Mouse (Mus musculus) stomach, postnatal 0 days (tissue): Measurements from ENCODE around the gene Acat2. TPM values are rescaled to one million over a fixed set of nuclear protein-coding genes. Genes with fewer than 3 reads are reported as not detected.
A peak's percentile ranks its signal among the peaks of the same experiment; 100 is the strongest.
"Not testable (repeated sequence)": the region's sequence is repeated elsewhere in the genome, so short reads cannot be mapped to it uniquely, and the experiment has no call there.

Experiments used
- ATAC-seq: fragments of 200-750 bp; cut with Nextera tagmentation; 2 replicates; pipeline ENCODE4 v1.8.0; 2017; ENCODE audit not compliant: low FRiP score, low TSS enrichment
- DNase-seq: peaks from one replicate; pipeline ENCODE4 v3.0.0-alpha.2; 2016; ENCODE audit warnings: low spot score
- H3K27ac ChIP-seq: fragments of 300-500 bp; sonication (generic); replicated peaks from 2 replicates; pipeline ENCODE4 v1.5.1; 2014; ENCODE audit warnings: mild to moderate bottlenecking, control low read depth
- H3K27me3 ChIP-seq: fragments of 300-500 bp; sonication (generic); 2 replicates; pipeline ENCODE4 v1.6.1; 2014; ENCODE audit warnings: low read length; ENCODE audit not compliant: control insufficient read depth, insufficient read depth
- H3K36me3 ChIP-seq: fragments of 300-500 bp; sonication (generic); 2 replicates; pipeline ENCODE4 v1.6.1; 2014; ENCODE audit warnings: low read length, mixed read lengths; ENCODE audit not compliant: control insufficient read depth, insufficient read depth
- H3K4me1 ChIP-seq: fragments of 300-500 bp; sonication (generic); replicated peaks from 2 replicates; pipeline ENCODE4 v1.6.1; 2014; ENCODE audit warnings: antibody characterized with exemption; ENCODE audit not compliant: control insufficient read depth, insufficient read depth
- H3K4me2 ChIP-seq: fragments of 300-500 bp; sonication (generic); replicated peaks from 2 replicates; pipeline ENCODE4 v1.6.1; 2014; ENCODE audit warnings: low read depth, mild to moderate bottlenecking, control low read depth, moderate library complexity
- H3K4me3 ChIP-seq: fragments of 300-500 bp; sonication (generic); 2 replicates; pipeline ENCODE4 v1.5.1; 2014; ENCODE audit warnings: low read depth, low read length, control low read depth
- H3K9ac ChIP-seq: fragments of 300-500 bp; sonication (generic); 2 replicates; pipeline ENCODE4 v1.6.1; 2014; ENCODE audit warnings: mild to moderate bottlenecking, low read length, control low read depth, mixed read lengths
- H3K9me3 ChIP-seq: fragments of 300-500 bp; sonication (generic); 2 replicates; pipeline ENCODE4 v1.6.1; 2016; ENCODE audit warnings: low read length; ENCODE audit not compliant: control insufficient read depth
- CTCF ChIP-seq: IDR thresholded peaks from 2 replicates; pipeline ENCODE4 v1.5.1; 2016; ENCODE audit warnings: antibody characterized with exemption, low read depth, mild to moderate bottlenecking, moderate library complexity
- EP300 ChIP-seq: optimal IDR thresholded peaks from 2 replicates; pipeline ENCODE3; 2016; ENCODE audit warnings: antibody characterized with exemption
- WGBS: fragments of 180-500 bp; shearing (Covaris S2); extraction: QIAGEN DNeasy Blood & Tissue Kit; methylation state at CpG from one replicate; pipeline ENCODE4 v1.1.7; 2014; 5-methylcytosine and 5-hydroxymethylcytosine counted together
- polyA plus RNA-seq: library from polyadenylated mRNA; unstranded; fragments of >200 nt; fragmentation: Nextera tagmentation; extraction: Ambion mirVana; gene quantifications from 2 replicates; pipeline ENCODE4 v1.2.1, GENCODE M21; 2015

Gene Acat2
- polyA plus RNA-seq, 1 experiment from 2014 or later: 76.0 TPM

- H3K9me3 ChIP-seq, H3K9ac ChIP-seq, H3K4me2 ChIP-seq, H3K4me3 ChIP-seq, H3K27ac ChIP-seq, ATAC-seq, H3K27me3 ChIP-seq, DNase-seq, H3K36me3 ChIP-seq, H3K4me1 ChIP-seq: not testable (repeated sequence)
- TF ChIP-seq CTCF: peak; percentile 22; the same call in 1 of the 2 replicates
- WGBS: 93% methylated on average over 5 of the region's 5 CpGs
These were observed 41.7 kb upstream of the Acat2 start for GRCm38 (mm10) chr17:13002243-13002642.

GRCm38 (mm10) chr17:12999069-12999468 is 38.5 kb upstream of the Acat2 start:
- DNase-seq (no peak), ATAC-seq (no peak)
- Histone ChIP-seq H3K27me3 (no peaks in the 10 kb centered on the region), H3K4me2 (no peak overlapping the region), H3K36me3 (no peaks in the 10 kb centered on the region), H3K4me3 (no peak overlapping the region), H3K9me3 (no peaks in the 10 kb centered on the region), H3K27ac (no peak overlapping the region), H3K4me1 (no peaks in the 10 kb centered on the region), H3K9ac (no peak overlapping the region)
- no peak for TF ChIP-seq CTCF
- TF ChIP-seq EP300: no peak
- WGBS: 75% methylated on average over 6 of the region's 6 CpGs

GRCm38 (mm10) chr17:12997890-12998289 is 37.3 kb upstream of the Acat2 start:
- Histone ChIP-seq H3K27ac (no peak overlapping the region), H3K27me3 (no peaks in the 10 kb centered on the region), H3K4me1 (no peaks in the 10 kb centered on the region), H3K4me2 (no peak overlapping the region), H3K36me3 (no peaks in the 10 kb centered on the region), H3K9me3 (no peaks in the 10 kb centered on the region), H3K4me3 (no peak overlapping the region), H3K9ac (no peak overlapping the region)
- ATAC-seq (no peak), DNase-seq (no peak)
- WGBS: 79% methylated on average over 5 of the region's 5 CpGs
- no peak for TF ChIP-seq EP300

- Histone ChIP-seq H3K4me3 (no peak overlapping the region), H3K9ac (no peak overlapping the region), H3K27ac (no peak overlapping the region), H3K9me3 (no peaks in the 10 kb centered on the region), H3K4me1 (no peaks in the 10 kb centered on the region), H3K4me2 (no peak overlapping the region), H3K36me3 (no peaks in the 10 kb centered on the region), H3K27me3 (no peaks in the 10 kb centered on the region)
- WGBS: 27% methylated on average over 3 of the region's 3 CpGs
- ATAC-seq: no peak
- peak; percentile 63 for DNase-seq
- TF ChIP-seq CTCF (peak; percentile 84), EP300 (no peak)
These were observed 35.8 kb upstream of the Acat2 start for GRCm38 (mm10) chr17:12996345-12996744.

- peak within 1 kb of the TSS; percentile 99 for H3K4me3 ChIP-seq
- no peaks in the 10 kb centered on the region for H3K9me3 ChIP-seq
- TF ChIP-seq CTCF: no peak
- TF ChIP-seq EP300: no peak
- H3K36me3 ChIP-seq: no peaks in the 10 kb centered on the region
- DNase-seq (no peak), ATAC-seq (no peak)
- peak within 1 kb of the TSS; percentile 100 for H3K9ac ChIP-seq
- peak within 1 kb of the TSS; percentile 100 for H3K27ac ChIP-seq
- 38% methylated on average over 1 of the region's 1 CpGs for WGBS
- no peaks in the 10 kb centered on the region for H3K27me3 ChIP-seq
- H3K4me1 ChIP-seq: no peaks in the 10 kb centered on the region
- H3K4me2 ChIP-seq: peak within 1 kb of the TSS; percentile 78
These were observed 33.5 kb upstream of the Acat2 start, which contains the start of gene Wtap for GRCm38 (mm10) chr17:12994069-12994468. TSS of gene Wtap (minus strand) at chr17:12994169.

- H3K27ac ChIP-seq: peak overlapping the region; percentile 100
- peak overlapping the region; percentile 99 for H3K4me3 ChIP-seq
- peak overlapping the region; percentile 78 for H3K4me2 ChIP-seq
- peak; percentile 14; the same call in 1 of the 2 replicates for TF ChIP-seq CTCF
- peak; percentile 89 for TF ChIP-seq EP300
- H3K9me3 ChIP-seq: no peaks in the 10 kb centered on the region
- no peaks in the 10 kb centered on the region for H3K4me1 ChIP-seq
- under 1% methylated on average over 50 of the region's 51 CpGs for WGBS
- no peaks in the 10 kb centered on the region for H3K36me3 ChIP-seq
- no peaks in the 10 kb centered on the region for H3K27me3 ChIP-seq
- peak; percentile 96 for DNase-seq
- peak overlapping the region; percentile 100 for H3K9ac ChIP-seq
- ATAC-seq: peak; percentile 94
These were observed 32.0 kb upstream of the Acat2 start for GRCm38 (mm10) chr17:12992470-12992991.
